Mouse (Mus musculus) heart, embryonic 11.5 days (tissue): ENCODE results near the gene Gabrb1. TPM values are rescaled to one million over a fixed set of nuclear protein-coding genes. Genes with fewer than 3 reads are reported as not detected.

Experiments
- ATAC-seq: fragments of 200-750 bp; cut with Nextera tagmentation; replicated peaks from 2 replicates; pipeline ENCODE4 v1.8.0; 2017; ENCODE audit warnings: moderate library complexity; ENCODE audit not compliant: insufficient number of reproducible peaks, low FRiP score, low TSS enrichment
- H3K27ac ChIP-seq: fragments of 300-500 bp; sonication (generic); 2 replicates; pipeline ENCODE4 v1.5.1; 2014; ENCODE audit warnings: mild to moderate bottlenecking, low read depth, low read length
- H3K27me3 ChIP-seq: fragments of 300-500 bp; sonication (generic); 2 replicates; pipeline ENCODE4 v1.6.1; 2014; ENCODE audit warnings: mild to moderate bottlenecking, low read length, mixed read lengths; ENCODE audit not compliant: control insufficient read depth, insufficient read depth
- H3K36me3 ChIP-seq: fragments of 300-500 bp; sonication (generic); 2 replicates; pipeline ENCODE4 v1.6.1; 2014; ENCODE audit warnings: mild to moderate bottlenecking, low read length, moderate library complexity, mixed read lengths; ENCODE audit not compliant: control insufficient read depth, insufficient read depth
- H3K4me1 ChIP-seq: fragments of 300-500 bp; sonication (generic); 2 replicates; pipeline ENCODE4 v1.6.1; 2014; ENCODE audit warnings: low read length; ENCODE audit not compliant: control insufficient read depth, insufficient read depth
- H3K4me2 ChIP-seq: fragments of 300-500 bp; sonication (generic); 2 replicates; pipeline ENCODE4 v1.6.1; 2014; ENCODE audit warnings: mild to moderate bottlenecking, moderate library complexity
- H3K4me3 ChIP-seq: fragments of 300-500 bp; sonication (generic); 2 replicates; pipeline ENCODE4 v1.5.1; 2014; ENCODE audit warnings: low read depth, low read length
- H3K9ac ChIP-seq: fragments of 300-500 bp; sonication (generic); 2 replicates; pipeline ENCODE4 v1.6.1; 2014; ENCODE audit warnings: mild to moderate bottlenecking, low read depth, low read length, moderate library complexity
- H3K9me3 ChIP-seq: fragments of 300-500 bp; sonication (generic); replicated peaks from 2 replicates; pipeline ENCODE4 v1.6.1; 2016; ENCODE audit warnings: low read length; ENCODE audit not compliant: control insufficient read depth
- WGBS: fragments of 180-500 bp; shearing (Covaris S2); extraction: QIAGEN DNeasy Blood & Tissue Kit; methylation state at CpG from one replicate; pipeline ENCODE4 v1.1.7; 2014; ENCODE audit not compliant: insufficient replicate concordance; 5-methylcytosine and 5-hydroxymethylcytosine counted together
- polyA plus RNA-seq: library from polyadenylated mRNA; unstranded; fragments of >200 nt; fragmentation: Nextera tagmentation; extraction: Ambion mirVana; gene quantifications from 2 replicates; pipeline ENCODE4 v1.2.1, GENCODE M21; 2014

The Gabrb1 gene
- polyA plus RNA-seq, 1 experiment from 2014 or later = 1.1 TPM

- 58% methylated on average over 1 of the region's 1 CpGs for WGBS
Measured at GRCm38 (mm10) chr5:71914028-71914427, 256.1 kb downstream of the Gabrb1 start.

GRCm38 (mm10) chr5:71915711-71916110, 257.8 kb downstream of the Gabrb1 start:
- ATAC-seq = no peak
- H3K36me3 ChIP-seq = no peaks in the 10 kb centered on the region
- H3K4me2 ChIP-seq = no peak overlapping the region
- H3K4me3 ChIP-seq = no peak overlapping the region
- H3K9me3 ChIP-seq = no peaks in the 10 kb centered on the region
- H3K27ac ChIP-seq = no peak overlapping the region
- no peak overlapping the region for H3K9ac ChIP-seq
- H3K4me1 ChIP-seq = no peaks in the 10 kb centered on the region
- no peaks in the 10 kb centered on the region for H3K27me3 ChIP-seq
- WGBS = 84% methylated on average over 4 of the region's 4 CpGs

More at GRCm38 (mm10) chr5:71914028-71914427, 256.1 kb downstream of the Gabrb1 start:
- H3K4me1 ChIP-seq = no peaks in the 10 kb centered on the region
- no peak overlapping the region for H3K4me2 ChIP-seq
- H3K36me3 ChIP-seq = no peaks in the 10 kb centered on the region
- no peak overlapping the region for H3K4me3 ChIP-seq
- ATAC-seq = no peak
- H3K9ac ChIP-seq = no peak overlapping the region
- H3K27ac ChIP-seq = no peak overlapping the region
- H3K27me3 ChIP-seq = no peaks in the 10 kb centered on the region
- no peaks in the 10 kb centered on the region for H3K9me3 ChIP-seq

- Histone ChIP-seq H3K36me3 (no peaks in the 10 kb centered on the region), H3K4me2 (no peak overlapping the region), H3K4me3 (no peak overlapping the region), H3K9me3 (no peaks in the 10 kb centered on the region), H3K9ac (no peak overlapping the region), H3K27ac (no peak overlapping the region), H3K27me3 (no peaks in the 10 kb centered on the region), H3K4me1 (no peaks in the 10 kb centered on the region)
- 86% methylated on average over 4 of the region's 4 CpGs for WGBS
- no peak for ATAC-seq
Measured at GRCm38 (mm10) chr5:71917206-71917605, 259.3 kb downstream of the Gabrb1 start.

- 68% methylated on average over 4 of the region's 4 CpGs for WGBS
- Histone ChIP-seq H3K4me3 (no peak overlapping the region), H3K9ac (no peak overlapping the region), H3K9me3 (no peaks in the 10 kb centered on the region), H3K36me3 (no peaks in the 10 kb centered on the region), H3K27ac (no peak overlapping the region), H3K4me2 (no peak overlapping the region), H3K27me3 (no peaks in the 10 kb centered on the region), H3K4me1 (no peaks in the 10 kb centered on the region)
- no peak for ATAC-seq
Measured at GRCm38 (mm10) chr5:71923636-71924035, 265.7 kb downstream of the Gabrb1 start.

- no peaks in the 10 kb centered on the region for H3K36me3 ChIP-seq
- H3K4me2 ChIP-seq = no peak overlapping the region
- H3K9me3 ChIP-seq = no peaks in the 10 kb centered on the region
- ATAC-seq = no peak
- H3K27ac ChIP-seq = no peak overlapping the region
- no peaks in the 10 kb centered on the region for H3K27me3 ChIP-seq
- no peak overlapping the region for H3K9ac ChIP-seq
- H3K4me3 ChIP-seq = no peak overlapping the region
- WGBS = 75% methylated on average over 5 of the region's 5 CpGs
- H3K4me1 ChIP-seq = no peaks in the 10 kb centered on the region
Measured at GRCm38 (mm10) chr5:71926336-71926735, 268.4 kb downstream of the Gabrb1 start.

GRCm38 (mm10) chr5:71930036-71930435, 272.1 kb downstream of the Gabrb1 start:
- H3K4me1 ChIP-seq = no peaks in the 10 kb centered on the region
- no peaks in the 10 kb centered on the region for H3K27me3 ChIP-seq
- no peak for ATAC-seq
- no peaks in the 10 kb centered on the region for H3K9me3 ChIP-seq
- H3K36me3 ChIP-seq = no peaks in the 10 kb centered on the region
- no peak overlapping the region for H3K4me2 ChIP-seq
- 64% methylated on average over 2 of the region's 2 CpGs for WGBS
- H3K9ac ChIP-seq = no peak overlapping the region
- H3K27ac ChIP-seq = no peak overlapping the region
- no peak overlapping the region for H3K4me3 ChIP-seq

GRCm38 (mm10) chr5:71951398-71951797, 293.5 kb downstream of the Gabrb1 start:
- WGBS = 85% methylated on average over 1 of the region's 1 CpGs
- H3K27me3 ChIP-seq = no peaks in the 10 kb centered on the region
- ATAC-seq = no peak
- H3K4me2 ChIP-seq = no peak overlapping the region
- no peaks in the 10 kb centered on the region for H3K36me3 ChIP-seq
- no peak overlapping the region for H3K4me3 ChIP-seq
- H3K9ac ChIP-seq = no peak overlapping the region
- no peaks in the 10 kb centered on the region for H3K9me3 ChIP-seq
- H3K27ac ChIP-seq = no peak overlapping the region
- H3K4me1 ChIP-seq = no peaks in the 10 kb centered on the region

- H3K4me1 ChIP-seq = no peaks in the 10 kb centered on the region
- 56% methylated on average over 5 of the region's 5 CpGs for WGBS
- no peak overlapping the region for H3K4me2 ChIP-seq
- H3K4me3 ChIP-seq = no peak overlapping the region
- no peaks in the 10 kb centered on the region for H3K27me3 ChIP-seq
- ATAC-seq = no peak
- H3K27ac ChIP-seq = no peak overlapping the region
- no peaks in the 10 kb centered on the region for H3K36me3 ChIP-seq
- no peak overlapping the region for H3K9ac ChIP-seq
- no peaks in the 10 kb centered on the region for H3K9me3 ChIP-seq
Measured at GRCm38 (mm10) chr5:71955070-71955685, 297.3 kb downstream of the Gabrb1 start.

GRCm38 (mm10) chr5:71964876-71965432, 307.0 kb downstream of the Gabrb1 start:
- Histone ChIP-seq H3K4me2 (no peak overlapping the region), H3K27me3 (no peaks in the 10 kb centered on the region), H3K9ac (no peak overlapping the region), H3K4me1 (no peaks in the 10 kb centered on the region), H3K36me3 (no peaks in the 10 kb centered on the region), H3K9me3 (no peaks in the 10 kb centered on the region), H3K4me3 (no peak overlapping the region), H3K27ac (no peak overlapping the region)
- 73% methylated on average over 4 of the region's 4 CpGs for WGBS
- ATAC-seq = no peak
